Mouse (Mus musculus) naive thymus-derived CD4-positive, alpha-beta T cell, adult 2 months (primary cell): ENCODE results near the gene Bscl2.
A peak's percentile ranks its signal among the peaks of the same experiment; 100 is the strongest.

ENCODE experiments used
- DNase-seq: peaks from one replicate; pipeline ENCODE4 v3.0.0-alpha.2; 2011; ENCODE audit warnings: low read depth

Gene Bscl2

DNA sequence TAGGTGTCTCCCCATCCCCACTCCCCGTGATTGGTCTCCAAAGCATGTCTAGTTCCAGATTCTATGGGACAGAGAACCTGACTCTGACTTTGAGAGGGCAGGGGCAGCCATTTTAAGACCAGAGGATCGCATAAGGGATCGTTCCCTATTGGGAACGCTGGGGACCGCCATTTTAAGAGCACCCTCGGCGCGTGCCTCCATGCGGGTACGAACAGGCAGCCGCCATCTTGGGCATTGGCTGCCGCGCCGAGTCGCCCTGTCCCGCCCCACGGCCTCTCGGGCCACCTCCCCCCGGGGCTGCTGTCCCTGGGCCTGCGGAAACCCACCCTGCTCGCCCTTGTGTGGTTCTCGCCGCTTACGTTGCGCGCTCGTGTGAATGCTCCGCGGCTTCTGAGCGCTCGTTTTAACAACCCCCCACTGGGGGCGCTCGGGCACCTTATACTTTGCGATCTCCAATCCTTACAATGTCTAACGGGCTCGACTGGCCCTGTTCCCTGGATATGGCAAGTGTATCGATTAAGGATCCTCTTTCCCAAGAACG is at the start of gene Bscl2:
Gene Bscl2, plus strand, starts transcription at position 217 of the 541 bp plus-strand sequence.
- DNase-seq, result peak; percentile 89

GRCm38 (mm10) chr19:8788521-8788920 is 48.7 kb upstream of the Bscl2 start:
- DNase-seq, result no peak

DNA sequence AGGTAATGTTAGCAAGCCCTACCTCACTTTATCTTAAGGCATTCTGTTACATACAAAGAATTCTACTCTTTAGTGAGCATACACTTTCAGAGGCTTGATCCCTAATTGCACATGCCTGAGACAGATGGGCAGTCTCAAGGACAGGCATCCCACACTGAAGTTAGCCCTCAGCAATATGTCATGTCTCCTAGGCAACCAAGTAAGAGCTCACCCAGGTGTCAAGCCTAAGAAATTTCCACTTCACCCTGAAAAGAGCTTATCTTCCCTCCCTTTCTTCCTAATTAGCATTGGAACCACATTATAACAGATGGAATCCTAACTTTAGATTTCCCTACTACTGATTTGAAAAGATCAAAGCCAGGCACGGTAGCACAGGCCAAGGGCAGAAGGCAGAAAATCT is 48.1 kb upstream of the Bscl2 start:
- no peak for DNase-seq

DNA sequence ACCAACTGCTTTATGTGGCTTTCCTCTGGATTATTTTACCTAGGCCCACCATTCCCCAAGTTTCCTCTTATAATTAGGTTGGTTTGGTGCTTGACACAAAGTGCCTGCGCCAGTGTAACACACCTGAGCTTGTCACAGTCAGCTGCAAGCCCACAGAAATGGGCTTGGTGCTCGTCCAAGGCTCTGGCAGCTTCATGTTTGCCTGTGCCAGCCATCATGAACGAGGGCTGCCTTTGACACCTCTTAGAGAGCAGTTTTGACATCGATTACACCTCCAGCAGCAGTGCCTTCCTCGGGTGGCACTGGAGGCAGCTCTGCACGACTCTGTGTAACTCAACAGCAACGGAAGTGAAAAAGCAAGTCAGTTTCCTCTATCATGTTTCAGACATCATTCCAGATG is 47.1 kb upstream of the Bscl2 start:
- DNase-seq, result no peak

GRCm38 (mm10) chr19:8798264-8798946 is 38.9 kb upstream of the Bscl2 start, which contains the start of gene Polr2g:
Gene Polr2g, minus strand, starts transcription at chr19:8798577.
- DNase-seq, result peak; percentile 92

DNA sequence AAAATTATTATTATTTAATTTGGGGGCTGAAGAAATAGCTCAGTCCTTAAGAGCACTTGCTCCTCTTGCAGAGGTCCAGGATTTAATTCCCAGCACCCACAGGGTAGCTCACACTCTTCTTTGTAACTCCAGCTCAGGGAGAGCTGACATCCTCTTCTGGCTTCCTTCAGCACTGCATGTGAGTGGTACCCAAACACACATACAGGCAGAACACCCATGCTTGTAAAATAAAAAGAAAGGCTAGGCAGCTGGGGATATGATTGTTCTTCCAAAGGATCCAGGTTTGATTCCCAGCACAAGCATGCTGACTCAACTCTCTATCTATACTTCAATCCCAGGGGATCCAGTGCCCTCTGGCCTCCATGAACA is 38.3 kb upstream of the Bscl2 start:
- DNase-seq, result peak; percentile 40

DNA sequence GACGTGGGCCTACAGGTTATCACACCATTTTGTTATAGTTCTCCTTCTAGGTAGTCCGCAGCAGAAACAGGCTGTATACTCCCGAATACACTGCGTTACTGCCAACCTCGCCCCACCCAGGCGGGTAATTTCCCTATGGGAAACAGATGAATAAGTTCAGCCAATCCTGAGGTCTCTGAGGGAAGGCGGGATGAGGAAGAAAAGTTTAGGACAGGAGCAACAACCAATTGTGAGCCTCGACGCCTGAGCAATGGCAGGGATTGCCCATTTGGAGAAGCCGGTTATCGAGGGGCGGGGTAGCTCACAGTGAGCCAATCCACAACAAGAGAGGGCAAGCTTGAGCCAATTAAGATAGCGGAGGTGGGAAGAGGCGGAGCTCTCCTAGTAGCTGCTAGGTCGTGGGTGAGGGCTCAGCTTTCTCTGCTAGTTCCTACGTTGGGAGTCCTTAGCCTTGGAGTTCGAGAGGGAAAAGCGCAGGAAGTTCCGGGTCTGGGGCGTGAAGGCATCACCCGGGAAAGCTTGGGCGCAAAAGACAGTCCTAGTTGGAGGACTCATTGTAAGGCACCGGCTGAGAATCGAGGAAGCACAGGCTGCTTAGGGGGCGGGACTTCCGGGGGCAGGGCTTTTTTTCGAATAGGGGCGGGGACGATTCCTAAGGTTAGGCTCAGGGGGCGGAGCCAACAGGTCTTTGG is 35.0 kb upstream of the Bscl2 start, which contains the start of gene Zbtb3:
Gene Zbtb3, plus strand, starts transcription at position 426 of the 692 bp plus-strand sequence.
- DNase-seq, result peak; percentile 95

GRCm38 (mm10) chr19:8803204-8803780 is 34.0 kb upstream of the Bscl2 start:
- DNase-seq, result no peak

DNA sequence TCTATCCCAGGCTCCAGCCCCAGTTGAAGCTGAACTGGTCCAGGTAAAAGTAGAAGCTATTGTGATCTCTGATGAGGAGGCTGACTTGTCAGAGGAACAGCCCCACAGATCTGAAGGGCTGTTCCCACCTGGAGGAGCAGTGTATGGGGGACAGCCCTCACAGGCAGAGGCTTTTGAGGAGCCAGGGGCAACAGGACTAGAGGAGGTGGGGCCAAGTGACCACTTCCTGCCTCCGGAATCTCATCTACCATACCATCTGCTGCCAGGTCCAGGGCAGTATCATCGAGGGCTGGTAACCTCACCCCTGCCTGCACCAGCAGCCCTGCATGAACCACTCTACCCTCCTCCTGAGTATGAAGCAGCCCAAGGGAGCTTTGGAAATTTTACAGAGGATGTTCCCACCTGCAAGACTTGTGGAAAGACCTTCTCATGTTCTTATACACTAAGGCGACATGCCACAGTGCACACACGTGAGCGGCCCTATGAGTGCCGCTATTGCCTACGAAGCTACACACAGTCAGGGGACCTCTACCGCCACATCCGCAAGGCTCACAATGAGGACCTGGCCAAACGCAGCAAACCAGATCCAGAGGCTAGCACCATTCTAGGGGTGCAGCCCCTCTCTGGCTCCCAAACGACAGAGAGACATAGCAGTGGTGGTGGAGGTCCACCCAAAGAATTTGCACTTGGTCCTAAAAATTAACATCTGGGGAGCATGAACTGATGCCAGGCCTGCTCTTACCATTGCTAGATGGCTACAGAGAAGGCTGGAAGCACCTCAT is 33.2 kb upstream of the Bscl2 start:
- DNase-seq, result no peak

- no peak for DNase-seq
Observed at GRCm38 (mm10) chr19:8806810-8807209, 30.5 kb upstream of the Bscl2 start.

GRCm38 (mm10) chr19:8815812-8816211 is 21.5 kb upstream of the Bscl2 start:
- DNase-seq, result no peak

DNA sequence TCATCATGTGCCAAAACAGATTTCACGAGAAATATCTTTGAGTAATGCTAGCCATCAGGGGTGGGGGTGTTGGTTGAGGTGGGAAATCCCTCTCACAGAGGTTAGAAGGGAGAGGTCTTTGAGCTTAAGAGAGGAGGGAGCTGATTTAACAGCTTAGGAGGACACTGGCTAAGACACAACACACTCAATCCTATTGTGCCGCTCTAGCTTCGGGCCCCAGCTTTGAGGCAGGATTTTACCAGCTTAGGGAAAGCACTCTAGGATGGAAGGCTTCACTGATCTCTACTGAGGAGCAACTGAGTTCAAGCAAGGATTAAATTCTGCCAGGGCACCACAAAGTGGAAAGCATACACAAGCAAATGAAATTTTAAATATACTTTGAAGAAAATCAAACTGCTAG is 20.3 kb upstream of the Bscl2 start:
- no peak for DNase-seq

DNA sequence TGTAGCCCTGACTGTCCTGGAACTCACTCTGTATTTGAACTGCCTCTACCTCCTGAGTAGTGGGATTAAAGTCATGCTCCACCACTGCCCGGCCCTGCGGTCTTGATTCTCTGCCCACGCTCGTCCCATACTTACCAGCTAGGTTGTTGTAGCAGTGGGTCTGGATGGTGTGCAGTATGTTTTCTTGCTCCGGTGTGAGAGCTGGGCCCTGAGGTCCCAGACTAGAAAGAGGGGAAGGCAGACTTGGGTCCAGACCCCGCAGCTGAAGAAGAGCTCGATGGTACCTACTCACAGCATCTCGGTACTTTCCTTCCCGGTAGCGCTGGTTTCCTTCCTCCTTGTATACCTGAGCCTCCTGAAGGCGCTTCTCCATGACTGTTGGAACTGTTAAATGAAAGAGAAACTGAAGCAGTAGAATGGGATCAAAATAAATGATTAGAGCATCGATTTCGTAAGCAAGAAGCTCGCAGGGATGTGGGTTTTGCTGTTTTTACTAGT is 18.9 kb upstream of the Bscl2 start:
- no peak for DNase-seq

- DNase-seq, result no peak
Observed at GRCm38 (mm10) chr19:8818801-8819595, 18.3 kb upstream of the Bscl2 start, which contains the start of gene Ttc9c. Gene Ttc9c, minus strand, starts transcription at chr19:8819333.

DNA sequence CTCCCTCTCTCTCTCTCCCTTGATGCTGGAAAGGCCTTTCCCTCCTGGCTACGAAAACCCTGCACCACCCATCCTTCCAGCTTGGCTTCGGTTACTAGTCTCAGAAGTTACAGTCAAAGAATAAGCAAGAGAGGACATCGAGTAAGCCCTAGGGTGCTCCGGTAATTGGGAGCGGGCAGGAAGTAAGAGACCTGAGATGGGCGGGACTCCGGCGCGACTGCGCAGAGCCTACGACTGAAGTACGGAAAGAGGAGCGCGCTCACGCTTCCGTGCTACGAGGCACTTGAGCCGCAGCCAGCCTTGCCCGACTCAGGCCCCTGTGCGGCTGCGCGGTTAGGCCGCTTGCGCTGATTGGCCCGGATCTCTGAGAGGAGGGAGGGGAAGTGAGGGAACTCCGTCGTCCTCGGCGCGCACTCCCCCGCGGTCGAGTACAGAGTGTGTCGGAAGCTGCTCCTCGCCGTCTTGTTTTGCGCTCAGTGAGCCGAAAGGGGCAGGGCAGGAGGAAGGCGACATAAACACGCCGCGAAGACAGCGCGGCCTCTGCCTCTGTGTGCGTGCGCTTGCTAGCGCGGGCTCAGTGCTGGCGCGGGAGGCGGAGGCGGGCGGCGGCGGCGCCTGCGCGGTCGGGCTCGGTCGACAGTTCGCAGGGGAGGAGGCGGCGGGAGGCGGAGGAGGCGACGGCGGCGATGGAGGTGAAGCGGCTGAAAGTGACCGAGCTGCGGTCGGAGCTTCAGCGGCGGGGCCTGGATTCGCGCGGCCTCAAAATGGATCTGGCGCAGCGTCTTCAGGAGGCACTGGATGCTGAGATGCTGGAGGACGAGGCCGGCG is 17.5 kb upstream of the Bscl2 start, which contains the start of gene Hnrnpul2:
Gene Hnrnpul2, plus strand, starts transcription at position 415 of the 828 bp plus-strand sequence.
- DNase-seq, result peak; percentile 99

DNA sequence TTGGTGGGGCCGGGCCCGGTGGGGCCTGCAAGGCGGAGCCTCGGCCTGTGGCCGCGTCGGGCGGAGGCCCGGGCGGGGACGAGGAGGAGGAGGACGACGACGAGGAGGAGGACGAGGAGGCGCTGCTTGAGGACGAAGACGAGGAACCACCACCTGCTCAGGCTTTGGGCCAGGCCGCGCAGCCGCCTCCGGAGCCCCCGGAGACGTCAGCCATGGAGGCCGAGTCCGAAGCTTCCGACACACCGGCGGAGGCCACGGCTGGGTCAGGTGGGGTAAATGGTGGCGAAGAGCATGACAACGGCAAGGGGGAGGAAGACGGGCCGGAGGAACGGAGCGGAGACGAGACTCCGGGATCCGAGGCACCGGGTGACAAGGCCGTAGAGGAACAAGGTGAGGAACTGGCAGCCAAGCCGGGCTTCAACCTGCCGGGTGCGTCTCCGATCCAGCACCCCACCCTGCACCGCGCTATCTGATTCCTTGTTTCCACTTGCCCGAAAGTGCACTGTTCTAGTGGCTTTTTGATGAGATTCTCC is 16.8 kb upstream of the Bscl2 start:
- DNase-seq, result no peak

DNA sequence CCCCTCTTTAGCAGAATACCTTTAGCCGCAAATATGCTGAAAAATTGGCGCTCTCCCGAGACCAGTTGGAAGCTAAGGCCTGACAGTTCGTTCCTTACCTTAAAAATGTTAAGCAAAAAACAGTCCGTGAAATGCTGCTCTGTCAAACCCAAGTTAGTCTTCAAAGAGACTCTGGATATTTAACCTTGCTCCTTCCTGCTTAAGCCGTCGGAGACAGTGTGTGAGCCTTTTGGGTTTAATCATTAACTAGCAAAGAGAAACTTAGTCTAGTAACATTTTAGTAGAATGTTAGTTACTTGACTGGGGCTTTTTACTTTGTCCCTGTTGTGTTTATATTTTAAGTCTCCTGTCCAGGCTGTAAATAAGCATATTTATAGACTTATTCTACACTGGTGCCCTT is 16.1 kb upstream of the Bscl2 start:
- DNase-seq, result peak; percentile 35

GRCm38 (mm10) chr19:8822696-8823095 is 14.6 kb upstream of the Bscl2 start:
- no peak for DNase-seq

- DNase-seq, result no peak
Observed at GRCm38 (mm10) chr19:8829660-8830059, 7.6 kb upstream of the Bscl2 start, which contains the start of gene AC129217.1. Gene AC129217.1, plus strand, starts transcription at chr19:8829773.

GRCm38 (mm10) chr19:8830664-8831063 is 6.6 kb upstream of the Bscl2 start:
- no peak for DNase-seq
